Mouse (Mus musculus): Measurements from ENCODE around the gene Plaur.
"Not testable (repeated sequence)": the region's sequence is repeated elsewhere in the genome, so short reads cannot be mapped to it uniquely, and the experiment has no call there.

The Plaur gene

GRCm38 (mm10) chr7:24507726-24508114, 45.4 kb downstream of the Plaur start:
- no peak for DNase-seq (ENCODE audit: low spot score)

- DNase-seq (ENCODE audit: low spot score), result no peak
These were observed 50.1 kb downstream of the Plaur start, which contains the start of gene AC161166.1 for GRCm38 (mm10) chr7:24512355-24512754. Gene AC161166.1, minus strand, starts transcription at chr7:24512455.

- not testable (repeated sequence) for DNase-seq (ENCODE audit: low spot score)
These were observed 54.0 kb downstream of the Plaur start for GRCm38 (mm10) chr7:24516319-24516718.

DNA sequence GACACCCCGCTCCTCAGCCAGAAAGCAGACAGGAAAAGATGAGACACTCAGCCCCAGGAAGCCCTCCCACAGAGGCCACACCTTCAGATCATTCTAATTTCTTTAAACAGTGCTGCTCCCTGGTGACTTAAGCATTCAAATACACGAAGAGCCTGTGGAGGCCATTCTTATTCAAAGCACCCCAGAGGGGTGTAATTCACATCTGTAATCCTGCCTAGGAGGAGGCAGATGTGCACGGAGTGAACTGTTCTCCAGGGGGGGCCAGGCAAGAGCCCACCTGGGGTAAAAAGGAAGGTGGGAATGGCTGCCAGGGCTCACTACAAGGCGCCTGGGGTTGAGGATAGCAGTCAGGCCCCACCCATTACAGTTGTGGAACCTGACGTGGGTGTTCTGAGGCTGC, 54.8 kb downstream of the Plaur start:
- no peak for DNase-seq (ENCODE audit: low spot score)

DNA sequence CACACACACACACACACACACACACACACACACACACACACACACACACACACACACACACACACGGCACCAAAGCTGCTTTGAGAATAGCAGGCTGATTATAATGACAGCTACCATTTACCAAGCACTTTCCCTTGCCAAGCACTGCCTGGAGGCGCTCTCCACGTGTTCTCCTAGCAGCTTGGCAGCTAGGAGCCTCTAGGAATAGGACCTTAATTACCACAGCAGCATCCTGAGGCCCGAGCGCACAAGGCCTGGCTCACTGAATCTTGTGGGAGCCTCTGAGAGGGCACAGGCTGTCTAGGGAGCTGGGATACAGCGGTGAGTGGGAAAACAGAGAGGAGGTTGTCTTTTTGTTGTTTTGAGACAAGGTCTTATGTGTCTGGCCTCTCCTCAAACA, 55.4 kb downstream of the Plaur start:
- no peak for DNase-seq (ENCODE audit: low spot score)

- DNase-seq (ENCODE audit: low spot score), result no peak
These were observed 56.8 kb downstream of the Plaur start for GRCm38 (mm10) chr7:24519130-24519529.

DNA sequence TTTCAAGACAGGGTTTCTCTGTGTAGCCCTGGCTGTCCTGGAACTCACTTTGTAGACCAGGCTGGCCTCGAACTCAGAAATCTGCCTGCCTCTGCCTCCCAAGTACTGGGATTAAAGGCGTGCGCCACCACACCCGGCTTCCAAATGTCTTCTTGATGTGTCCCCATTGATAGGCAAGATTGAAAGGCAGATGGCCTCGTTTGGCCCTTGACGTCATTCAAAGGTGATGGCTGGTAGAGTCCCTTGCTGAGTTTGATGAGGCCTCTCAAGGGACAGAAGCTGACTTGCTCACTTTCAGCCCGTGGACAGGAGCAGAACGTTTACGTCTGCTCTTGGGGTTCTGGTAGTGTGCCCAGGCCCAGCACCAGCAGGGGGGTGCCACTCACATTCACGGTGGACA, 57.8 kb downstream of the Plaur start:
- not testable (repeated sequence) for DNase-seq (ENCODE audit: low spot score)

DNA sequence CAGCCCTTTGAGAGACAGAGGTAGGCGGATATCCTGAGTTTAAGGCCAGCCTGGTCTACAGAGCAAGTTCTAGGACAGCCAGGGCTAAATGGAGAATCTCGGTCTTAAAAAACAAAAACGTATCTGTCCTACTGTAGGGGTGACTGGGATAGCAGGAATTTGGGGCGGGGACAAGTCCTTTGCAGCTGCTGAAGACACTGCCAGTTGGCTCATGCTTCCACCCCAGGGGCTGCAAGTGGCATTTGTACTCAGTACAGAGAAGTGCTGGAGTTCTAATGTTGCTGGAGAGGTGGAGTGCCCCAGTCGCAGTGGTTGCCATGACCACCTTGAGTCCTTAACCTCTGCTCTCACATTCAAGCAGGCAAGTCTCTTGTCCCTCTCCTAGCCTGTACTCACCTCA, 60.5 kb downstream of the Plaur start:
- no peak for DNase-seq (ENCODE audit: low spot score)

GRCm38 (mm10) chr7:24523723-24524122, 61.4 kb downstream of the Plaur start:
- DNase-seq (ENCODE audit: low spot score), result no peak

DNA sequence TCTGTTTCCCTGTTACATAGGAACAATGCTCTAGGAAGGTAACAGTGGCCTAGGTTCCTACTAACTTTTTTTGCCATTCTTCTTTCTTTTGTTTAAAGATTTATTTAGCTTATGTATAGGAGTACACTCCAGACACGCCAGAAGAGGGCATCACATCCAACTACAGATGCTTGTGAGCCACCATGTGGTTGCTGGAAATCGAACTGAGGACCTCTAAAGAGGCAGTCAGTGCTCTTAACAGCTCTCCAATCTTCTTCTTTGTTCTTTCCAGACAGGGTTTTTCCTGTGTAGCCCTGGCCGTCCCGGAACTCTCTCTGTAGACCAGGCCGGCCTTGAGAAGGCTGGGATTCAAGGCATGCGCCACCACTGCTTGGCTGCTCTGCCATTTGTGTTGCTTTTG, 62.7 kb downstream of the Plaur start:
- no peak for DNase-seq (ENCODE audit: low spot score)

Measured in yolk sac, embryonic 10.5 days (tissue).